Mouse (Mus musculus) cerebellum, adult 11-12 months (tissue): ENCODE measurements around the gene Ccdc7a.
A peak's percentile ranks its signal among the peaks of the same experiment; 100 is the strongest.
"Not testable (repeated sequence)": the region's sequence is repeated elsewhere in the genome, so short reads cannot be mapped to it uniquely, and the experiment has no call there.

Experiments
- DNase-seq: peaks from one replicate; pipeline ENCODE4 v3.0.0; 2022

Gene Ccdc7a

DNA sequence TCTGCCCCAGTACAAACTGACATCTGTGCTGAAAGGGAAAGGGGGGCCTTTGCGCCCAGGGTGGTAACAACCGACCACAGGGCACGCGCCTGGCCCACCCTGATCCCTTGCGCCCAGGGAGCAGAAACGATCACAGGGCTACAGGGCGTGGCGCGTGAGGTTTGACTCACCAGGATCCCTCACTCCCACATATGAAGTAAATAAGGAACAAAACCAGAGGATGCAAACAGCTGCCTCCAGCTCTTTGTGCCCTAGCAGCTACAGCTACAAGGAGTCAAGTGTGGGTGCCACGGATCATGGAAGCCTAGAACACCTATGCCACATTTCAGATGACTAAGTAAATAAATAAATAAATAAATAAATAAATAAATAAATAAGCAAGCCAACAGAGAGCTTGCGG, at the start of gene Ccdc7a:
Gene Ccdc7a (minus strand): TSS at position 101 of the 400 bp plus-strand sequence.
- DNase-seq = not testable (repeated sequence)

DNA sequence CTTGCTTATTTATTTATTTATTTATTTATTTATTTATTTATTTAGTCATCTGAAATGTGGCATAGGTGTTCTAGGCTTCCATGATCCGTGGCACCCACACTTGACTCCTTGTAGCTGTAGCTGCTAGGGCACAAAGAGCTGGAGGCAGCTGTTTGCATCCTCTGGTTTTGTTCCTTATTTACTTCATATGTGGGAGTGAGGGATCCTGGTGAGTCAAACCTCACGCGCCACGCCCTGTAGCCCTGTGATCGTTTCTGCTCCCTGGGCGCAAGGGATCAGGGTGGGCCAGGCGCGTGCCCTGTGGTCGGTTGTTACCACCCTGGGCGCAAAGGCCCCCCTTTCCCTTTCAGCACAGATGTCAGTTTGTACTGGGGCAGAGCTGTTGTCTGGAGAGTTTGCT, 1.5 kb upstream of the Ccdc7a start, which contains the start of gene Ccdc7b:
Gene Ccdc7b (plus strand): TSS at position 301 of the 400 bp plus-strand sequence.
- not testable (repeated sequence) for DNase-seq

DNA sequence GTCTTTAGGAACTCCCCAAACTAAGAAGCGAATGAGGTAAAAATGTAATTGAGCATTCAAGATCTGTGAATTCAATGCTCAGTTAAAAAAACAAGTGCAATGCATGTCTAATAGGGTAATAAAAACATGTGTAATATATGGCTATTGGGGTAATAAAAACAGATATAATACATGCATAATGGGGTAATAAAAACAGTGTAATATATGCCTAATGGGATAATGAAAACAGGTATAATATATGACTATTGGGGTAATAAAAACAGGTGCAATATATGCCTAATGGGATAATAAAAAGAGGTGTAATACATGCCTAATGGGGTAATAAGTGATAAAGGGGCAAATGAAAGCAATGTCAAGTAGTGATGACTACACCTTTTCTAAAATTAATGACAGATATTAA, 73.9 kb downstream of the Ccdc7a start:
- DNase-seq = no peak

DNA sequence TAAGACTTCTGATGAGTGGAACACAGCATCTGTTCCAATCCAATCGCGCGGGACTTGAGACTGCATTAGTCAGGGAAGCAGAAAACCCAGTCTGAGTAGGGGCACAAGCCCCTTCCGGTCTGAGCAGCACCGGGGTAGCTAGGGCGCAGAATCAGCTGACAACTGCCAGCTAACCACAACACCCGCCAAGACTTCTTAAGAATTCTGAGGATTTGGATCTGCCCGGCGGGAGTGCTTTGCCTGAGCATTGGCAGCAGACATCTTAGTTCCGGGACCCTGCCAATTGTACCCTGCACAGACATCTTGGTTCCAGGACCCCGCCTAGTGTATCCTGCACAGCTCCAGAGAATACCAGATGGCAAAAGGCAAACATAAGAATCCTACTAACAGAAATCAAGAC, 116.4 kb downstream of the Ccdc7a start:
- not testable (repeated sequence) for DNase-seq

DNA sequence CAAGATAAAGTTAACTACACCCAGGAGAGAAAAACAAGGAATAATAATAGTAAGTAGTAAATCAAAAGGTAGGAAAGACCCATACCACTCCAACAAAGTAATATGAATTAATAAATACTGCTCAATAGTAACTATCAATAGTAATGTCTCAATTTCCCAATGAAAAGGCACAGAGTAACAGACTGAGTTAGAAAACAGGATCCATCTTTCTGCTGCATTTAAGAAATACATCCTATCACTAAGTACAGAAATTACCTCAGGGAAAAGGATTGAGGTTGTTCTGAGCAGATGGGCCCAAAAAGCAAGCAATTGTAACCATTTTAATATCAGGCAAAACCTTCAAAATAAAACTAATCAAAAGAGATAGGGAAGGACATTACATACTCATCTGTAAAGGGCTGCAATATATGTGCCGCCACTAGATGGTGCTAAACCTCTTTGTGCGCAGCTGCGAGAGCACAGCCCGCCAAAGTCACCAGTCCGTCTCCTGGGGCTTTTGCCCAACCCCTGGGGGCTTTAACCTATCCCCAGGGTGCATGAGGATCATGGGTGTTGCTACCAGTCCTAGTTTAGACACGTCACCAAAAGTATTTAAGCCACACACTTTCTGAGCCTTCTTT, 124.2 kb downstream of the Ccdc7a start:
- DNase-seq = not testable (repeated sequence)

DNA sequence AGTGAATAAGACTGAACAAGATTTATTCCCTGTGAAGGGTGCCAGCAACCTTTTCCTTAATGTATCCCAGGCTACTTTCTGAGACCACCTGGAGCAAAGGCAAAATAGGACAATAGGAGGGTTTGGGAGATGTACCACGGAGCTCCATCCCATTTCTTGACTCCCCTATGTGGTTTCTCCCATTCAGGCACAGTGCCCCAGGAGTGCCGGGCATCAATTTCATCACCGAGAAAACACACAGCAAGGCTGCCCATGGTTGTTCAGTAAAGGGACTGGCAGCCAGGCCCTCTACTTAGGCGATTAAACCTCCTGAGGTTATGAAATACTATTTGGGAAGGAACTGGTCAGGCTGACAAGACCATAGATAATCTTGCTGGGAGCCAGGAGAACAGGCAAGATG, 131.9 kb downstream of the Ccdc7a start:
- no peak for DNase-seq

DNA sequence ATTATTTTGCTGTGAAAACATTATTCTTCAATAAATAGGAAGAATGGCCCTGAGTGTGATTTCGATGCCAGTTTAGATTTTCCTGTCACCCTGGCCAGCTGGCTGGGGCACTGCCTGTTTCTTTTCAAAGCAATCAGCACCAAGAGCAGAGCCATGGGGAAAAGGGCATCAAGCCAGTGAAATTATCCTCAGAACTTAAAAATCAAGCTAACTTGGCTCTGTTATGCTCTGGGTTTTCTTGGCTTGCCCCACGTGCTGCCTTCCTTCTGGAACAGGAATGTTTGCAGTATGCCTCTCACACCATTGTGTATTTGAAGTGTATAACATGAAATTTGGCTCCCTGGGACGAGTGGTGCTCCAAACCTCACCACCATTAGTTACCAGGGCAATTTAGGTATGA, 182.6 kb downstream of the Ccdc7a start:
- no peak for DNase-seq

DNA sequence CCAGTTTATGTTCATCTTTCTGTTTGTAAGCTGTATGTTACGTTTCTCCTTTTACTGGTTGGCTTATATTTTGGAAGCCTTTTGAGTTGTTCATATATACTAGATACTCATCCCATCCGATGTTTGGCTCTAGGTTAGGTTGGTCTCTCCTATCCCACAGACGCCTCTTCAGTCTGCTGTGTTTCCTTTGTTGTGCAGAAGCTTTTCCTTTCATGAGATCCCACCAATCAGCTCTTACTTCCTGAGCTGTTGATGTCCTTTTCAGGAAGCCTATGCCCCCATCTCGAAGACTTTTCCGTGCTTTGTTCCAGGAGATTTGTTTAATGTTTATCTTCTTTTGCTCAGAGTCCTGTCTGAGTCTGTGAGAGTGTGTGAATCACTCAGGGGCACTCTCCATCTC, 221.6 kb downstream of the Ccdc7a start:
- DNase-seq = no peak

DNA sequence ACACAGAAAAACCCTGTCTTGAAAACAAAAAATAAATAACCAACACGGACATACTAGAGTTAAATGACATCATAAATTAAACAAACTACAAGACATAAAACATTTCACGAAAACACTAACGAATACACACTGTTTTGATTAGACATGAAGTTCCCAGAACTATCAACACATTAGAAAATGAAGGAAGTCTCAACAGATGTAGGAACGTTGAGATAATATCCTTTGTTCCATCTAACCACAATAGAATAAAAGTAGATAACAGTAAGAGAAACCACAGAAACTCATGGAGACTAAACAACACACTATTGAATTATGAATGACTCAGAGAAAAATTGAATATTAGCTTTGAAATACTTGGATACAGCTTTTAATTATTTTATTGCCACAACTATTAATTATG, 252.8 kb downstream of the Ccdc7a start:
- no peak for DNase-seq

DNA sequence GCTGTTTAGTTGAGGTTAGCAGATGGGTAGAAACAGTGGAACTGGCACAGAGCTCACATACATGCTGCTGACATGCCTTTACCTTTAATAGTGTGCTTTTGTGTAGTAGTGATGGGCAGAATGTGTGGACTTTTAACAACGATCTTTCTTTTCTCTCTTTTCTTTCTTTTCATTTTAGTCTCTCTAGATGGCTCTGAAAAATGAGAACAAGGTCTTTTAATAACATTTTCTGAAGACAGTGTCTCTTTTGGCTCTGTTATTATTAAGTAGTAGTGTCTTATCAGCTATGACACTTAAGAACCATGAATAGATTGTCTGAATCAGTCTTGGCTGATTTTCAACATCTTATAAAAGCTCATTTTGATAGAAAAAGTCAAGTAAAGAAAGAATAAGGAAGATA, 266.7 kb downstream of the Ccdc7a start, which contains the start of gene Gm3952:
Gene Gm3952 (minus strand): TSS at position 101 of the 400 bp plus-strand sequence.
- DNase-seq = no peak

DNA sequence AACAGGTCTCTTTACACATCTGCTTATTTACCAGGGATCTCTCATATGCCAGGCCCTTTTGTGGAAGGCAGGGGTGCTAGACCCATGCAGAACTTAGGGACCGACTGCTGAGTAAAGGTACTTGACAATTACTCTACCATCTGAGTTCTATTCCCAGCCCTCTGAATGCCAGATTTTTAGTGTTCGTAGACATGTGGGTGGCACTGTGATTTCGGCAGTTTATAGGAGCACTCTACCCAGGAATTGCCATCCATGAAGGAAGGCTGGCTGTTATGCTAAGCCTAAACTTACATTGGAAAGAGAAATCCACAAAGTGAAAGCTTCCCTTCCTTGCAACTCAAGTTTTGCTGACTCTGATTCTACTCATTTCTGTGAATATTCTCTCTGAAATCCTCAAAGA, 329.6 kb downstream of the Ccdc7a start:
- DNase-seq = no peak

DNA sequence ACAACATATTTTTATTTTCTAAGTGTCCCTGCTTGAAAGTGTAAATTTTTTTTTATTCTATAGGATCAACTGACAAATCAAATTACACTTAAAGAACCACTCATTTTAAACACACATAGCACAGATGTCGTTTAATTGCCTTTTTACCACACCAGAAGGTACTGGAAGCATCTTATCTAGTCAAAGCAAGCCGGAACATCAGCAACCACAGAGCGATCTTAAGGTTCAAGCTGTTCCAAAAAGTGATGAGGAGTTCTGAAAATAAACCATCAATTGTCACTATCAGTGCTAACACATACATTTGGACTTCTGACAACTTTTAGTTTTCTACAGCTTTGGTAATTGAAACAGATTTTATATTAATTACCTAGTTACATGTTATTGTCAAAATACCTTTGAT, 331.2 kb downstream of the Ccdc7a start:
- DNase-seq = no peak

DNA sequence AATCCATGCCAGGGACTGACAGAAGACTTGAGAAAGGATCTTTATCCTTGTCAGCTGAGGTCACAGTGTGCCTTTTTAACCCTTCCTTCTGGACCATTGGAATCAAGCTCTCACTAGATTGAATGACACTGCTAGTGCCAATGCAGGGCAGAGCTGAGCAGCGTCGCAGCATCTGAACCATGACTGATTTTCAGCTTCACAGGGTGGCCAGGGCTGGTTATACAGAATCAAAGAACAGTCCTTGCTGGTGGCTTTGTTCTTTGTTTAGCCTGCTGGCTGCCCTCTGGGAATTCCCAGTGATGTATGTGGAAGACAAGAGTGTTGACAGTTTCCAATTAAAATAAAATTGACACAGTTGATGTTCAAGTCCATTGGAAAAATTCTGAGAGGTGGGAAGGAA, 333.1 kb downstream of the Ccdc7a start:
- DNase-seq = no peak

DNA sequence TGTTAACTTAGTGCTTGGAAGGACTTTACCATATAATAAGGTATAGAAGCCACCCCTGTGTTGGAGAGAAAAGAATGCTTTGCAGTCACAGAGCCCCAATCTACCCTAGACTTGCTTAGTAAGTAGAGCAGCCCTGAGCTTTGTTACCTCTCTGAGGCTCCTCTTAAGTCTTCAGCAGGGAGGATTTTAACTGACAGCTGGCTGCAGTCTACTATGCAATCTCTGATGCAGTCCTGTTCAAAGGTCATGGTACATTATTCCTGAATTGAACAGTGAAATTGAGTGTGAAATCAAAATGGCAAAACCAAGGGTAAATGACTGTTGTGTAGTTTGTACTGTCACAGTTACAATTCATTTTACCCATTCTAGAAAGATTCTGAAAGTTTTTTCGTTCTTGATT, 338.1 kb downstream of the Ccdc7a start:
- DNase-seq = no peak

DNA sequence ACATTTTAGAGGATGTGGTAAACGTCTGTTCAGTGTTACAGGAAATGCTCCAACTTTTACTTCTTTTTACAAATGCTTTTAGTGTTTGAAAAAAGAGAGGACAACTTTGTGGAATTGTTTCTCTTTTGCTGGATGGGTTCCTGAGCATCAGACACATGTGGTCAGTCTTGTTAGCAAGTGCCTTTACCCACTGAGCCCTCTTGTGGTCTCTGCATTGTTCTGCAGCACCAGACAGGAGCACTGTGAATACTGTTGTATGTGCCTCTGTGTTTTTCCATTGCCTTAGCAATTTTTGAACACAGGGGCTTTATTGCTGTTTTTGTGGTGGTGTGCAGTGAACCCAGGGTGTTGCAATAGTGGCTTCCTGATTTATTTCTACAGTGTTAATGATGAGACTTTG, 340.5 kb downstream of the Ccdc7a start:
- no peak for DNase-seq

DNA sequence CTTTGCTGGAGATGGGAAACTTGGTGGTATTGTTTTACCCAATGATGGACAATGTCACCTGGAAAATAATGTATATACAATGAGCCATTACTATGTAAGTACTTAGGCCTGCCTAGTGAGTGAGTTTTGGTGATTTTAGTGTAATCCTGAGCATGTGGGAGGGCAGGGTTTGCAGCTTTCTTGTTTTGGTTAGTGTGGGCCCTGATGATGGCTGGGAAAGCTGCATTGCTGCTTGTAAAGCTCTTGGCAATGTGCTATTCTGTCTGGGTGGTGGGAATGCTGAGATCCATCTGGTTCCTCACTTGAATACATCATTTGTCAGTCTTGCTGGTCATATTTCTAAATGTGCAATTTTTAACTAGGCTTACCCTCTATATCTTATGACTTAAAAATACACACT, 349.1 kb downstream of the Ccdc7a start:
- DNase-seq = no peak

DNA sequence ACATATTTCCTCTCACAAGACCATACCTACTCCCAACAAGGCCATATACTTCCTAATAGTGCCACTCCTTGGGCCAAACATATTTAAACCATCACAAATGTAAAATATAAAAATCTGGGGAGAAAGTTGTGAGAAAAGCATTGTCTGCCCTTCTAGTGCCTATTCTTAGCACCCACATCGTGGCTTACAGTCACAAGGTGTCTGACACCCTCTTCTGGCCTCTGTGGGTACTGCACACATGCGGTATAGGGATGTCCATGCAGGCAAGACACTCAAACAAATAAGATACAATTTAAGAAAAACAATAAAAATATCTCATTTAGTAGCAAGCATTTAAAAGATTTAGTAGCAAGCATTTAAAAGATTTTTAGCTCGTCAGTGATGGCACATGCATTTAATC, 356.1 kb downstream of the Ccdc7a start:
- peak; percentile 43 for DNase-seq

DNA sequence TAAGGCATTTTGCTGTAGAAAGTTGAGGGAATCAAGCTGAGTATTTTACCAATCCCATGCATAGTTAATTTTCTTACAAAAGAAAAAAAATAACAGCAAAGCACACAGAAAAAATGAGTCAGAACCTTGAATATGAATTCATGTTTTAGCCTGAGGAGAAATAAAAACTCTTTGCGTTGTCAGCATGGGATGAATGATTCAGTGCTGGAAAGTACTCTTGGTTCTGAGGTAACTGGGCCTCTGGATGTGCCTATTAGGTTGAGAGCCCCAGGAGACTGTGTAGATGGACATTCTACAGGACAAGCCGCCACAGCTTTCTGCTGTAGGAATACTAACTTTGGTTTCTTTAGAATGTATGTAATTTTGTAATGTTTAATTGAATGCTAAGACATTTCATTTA, 360.5 kb downstream of the Ccdc7a start:
- no peak for DNase-seq

DNA sequence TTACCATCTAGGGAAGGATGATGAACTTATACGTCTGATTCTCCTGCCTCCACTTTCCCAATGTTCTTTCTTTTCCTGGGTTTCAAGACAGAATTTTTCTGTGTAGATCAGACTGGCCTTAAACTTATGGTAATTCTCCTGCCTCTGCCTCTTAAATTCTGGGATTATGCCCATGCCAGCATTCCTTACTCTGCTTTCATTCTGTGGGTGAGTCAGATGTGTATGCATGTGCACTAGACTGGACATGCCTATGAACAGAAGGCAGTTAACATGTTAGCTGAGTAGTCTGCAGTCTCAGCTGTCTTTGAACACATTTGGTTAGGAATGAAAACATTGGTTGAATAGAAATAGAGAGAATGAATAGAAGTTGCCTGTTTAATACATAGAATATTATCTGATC, 360.9 kb downstream of the Ccdc7a start:
- no peak for DNase-seq

DNA sequence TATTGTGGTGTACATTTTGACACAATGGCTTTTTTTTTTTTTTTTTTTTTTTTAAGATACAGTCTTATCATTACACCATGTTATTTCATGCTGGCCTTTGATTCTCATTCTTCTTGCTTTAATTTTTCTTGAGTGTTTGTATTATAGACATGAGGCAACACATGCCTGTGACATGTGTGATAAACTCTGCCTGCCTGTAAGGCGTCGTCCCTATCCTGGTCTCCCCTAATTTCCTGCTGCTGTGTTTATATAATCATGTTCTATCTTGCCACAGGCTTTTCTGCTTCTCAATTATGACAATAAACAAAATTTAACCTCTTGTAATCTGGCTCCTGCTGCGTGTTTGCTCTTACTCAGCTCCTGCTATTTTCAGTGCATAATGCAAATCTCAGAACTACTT, 367.4 kb downstream of the Ccdc7a start:
- no peak for DNase-seq

DNA sequence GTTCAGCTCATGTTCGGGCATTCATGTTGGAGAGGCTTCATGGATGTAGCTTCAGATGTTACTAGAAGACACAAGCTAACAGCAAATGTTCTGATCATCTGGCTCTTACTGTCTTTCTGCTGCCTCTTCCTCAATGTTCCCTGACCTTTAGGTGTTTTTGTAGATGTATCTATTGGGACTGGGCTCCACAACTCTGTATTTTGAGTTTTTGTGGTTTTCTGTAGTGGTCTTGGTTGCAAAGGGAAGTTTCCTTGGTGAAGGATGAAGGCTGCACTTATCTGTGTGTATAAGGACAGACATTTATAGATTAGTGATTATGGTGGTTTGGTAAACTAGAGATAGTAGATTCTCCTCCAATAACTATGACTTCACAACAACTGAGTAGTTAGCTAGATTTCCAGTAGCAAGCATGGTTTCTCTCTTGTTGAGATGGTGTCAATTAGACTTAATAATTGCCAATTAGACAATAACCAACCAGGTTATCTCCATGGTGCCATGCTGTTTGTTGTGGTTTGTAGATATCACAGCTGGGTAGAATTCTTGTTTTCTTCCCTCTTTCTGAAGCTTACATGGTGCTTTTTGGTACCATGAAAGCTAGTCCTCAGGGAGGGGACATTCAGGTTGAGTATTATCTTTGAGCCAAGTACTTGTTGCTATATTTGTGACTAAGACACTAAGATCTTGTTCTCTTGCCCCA, 368.5 kb downstream of the Ccdc7a start:
- no peak for DNase-seq

DNA sequence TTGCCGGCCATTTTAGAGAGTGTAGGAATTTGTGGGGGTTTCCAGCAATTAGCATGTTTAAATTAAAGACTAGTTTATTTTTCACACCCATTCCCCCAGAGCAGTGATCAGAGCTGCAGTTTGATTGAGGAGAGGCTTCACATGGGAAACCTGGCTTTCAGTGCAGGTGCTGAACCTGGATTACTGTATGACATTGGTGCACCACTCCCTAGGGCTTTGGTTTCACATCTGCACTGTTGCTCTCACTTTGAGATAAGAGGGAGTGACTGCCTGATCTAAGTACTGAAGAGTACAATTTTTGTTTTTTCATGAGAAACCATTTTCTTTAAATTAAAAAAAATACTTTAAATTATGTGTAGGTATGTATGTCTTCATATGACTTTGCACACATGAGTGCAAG, 375.3 kb downstream of the Ccdc7a start:
- DNase-seq = no peak

DNA sequence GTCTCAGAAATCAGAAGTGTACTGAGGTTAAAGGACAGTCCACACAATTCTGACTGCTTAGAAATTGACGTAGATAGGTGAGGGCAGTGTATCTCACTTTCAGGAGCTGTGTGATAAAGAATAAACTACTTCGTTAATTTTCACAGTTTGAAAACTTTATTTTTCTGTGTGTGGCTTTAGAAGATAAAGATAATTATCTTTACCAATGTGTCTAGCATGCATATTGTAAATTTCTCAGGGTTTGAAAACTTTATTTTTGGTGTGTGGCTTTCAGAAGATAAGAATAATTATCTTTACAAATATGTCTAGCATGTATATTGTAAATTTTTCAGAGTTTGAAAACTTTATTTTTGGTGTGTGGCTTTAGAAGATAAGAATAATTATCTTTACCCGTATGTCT, 376.6 kb downstream of the Ccdc7a start:
- no peak for DNase-seq

DNA sequence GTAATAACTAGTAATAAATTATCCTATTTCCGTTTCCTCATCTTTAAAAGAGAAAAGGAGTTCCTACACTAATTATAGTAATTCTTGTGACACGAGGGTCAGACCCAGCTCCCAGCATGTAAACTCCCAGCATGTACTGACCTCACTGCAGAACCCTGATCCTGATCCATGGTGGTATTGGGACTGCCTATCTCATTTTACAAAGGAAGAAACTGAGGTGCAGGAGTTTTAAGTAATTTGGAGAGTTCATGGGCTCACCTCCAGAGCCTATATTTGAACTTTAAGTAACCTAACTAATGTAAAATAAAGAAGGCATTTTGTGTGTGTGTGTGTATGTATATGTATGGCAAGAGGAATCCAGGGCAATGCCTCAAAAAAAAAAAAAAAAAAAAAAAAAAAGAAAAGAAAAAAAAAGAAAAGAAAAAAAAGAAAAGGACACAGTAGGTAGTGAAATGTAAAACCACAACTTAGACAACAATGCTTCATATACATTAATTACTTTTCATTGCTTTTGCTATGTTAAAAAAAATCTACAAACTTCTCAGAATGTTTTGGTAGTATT, 378.8 kb downstream of the Ccdc7a start:
- DNase-seq = no peak
